Mouse (Mus musculus) A20 (cell line): ENCODE data around the gene Gna12.

ENCODE experiments used
- DNase-seq: peaks from one replicate; pipeline ENCODE4 v3.0.0-alpha.2; 2011; ENCODE audit warnings: low read depth, low spot score

Gna12 gene

DNA sequence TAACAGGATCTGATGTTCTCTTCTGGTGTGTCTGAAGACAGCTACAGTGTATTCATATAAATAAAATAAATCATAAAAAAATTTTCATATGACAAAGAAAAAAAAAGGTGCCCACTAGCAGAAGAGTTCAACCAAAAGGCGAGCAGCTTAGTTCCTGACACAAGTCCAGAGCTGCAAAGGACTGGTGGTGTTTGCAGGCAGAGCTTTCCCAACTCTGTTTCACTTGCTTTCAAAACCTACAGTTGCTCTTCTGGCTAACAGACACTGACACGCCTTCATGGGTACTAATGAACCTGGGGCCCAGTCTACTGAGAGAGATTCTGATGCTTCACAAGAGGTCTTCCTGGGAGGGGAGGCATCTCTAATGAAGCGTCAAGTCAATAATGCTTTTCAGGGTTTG lies 34.2 kb downstream of the Gna12 start:
- no peak for DNase-seq

DNA sequence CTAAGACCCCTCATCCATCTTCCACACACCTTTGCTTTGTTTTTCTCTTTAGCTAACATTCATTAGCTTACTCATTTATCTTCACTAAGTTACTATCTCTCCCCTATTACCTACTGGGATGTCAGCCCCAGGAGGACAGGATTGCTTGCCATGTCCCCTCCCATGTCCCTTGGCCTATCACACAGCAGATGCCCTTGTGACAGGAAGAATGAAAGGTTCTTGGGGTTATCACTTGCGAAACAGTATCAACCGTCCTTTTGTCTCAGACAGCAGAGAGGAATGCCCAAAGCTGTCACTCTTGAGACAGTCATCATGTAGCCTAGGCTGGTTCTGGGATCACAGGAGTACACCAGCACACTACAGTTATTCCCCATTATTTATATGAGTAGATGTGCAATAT lies 35.1 kb downstream of the Gna12 start:
- DNase-seq: no peak

DNA sequence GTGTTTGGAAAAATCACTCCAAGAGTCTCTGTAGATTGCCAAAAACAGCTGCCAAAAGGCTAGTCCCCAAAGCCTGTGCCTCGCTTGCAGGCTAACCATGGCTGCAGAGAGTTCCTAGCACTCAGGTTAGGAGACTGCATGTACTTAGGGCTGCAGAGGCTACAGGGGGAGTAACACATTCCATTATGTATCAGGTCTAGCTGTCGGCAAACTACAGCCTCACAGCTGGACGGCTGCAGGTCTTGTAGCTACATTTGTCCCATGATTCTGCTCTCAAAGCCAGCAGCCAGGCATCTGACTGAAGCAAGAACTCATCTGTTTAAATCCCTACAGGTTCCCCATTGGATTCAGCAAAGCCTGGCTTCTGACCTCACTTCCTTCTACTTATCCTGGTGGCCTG lies 35.5 kb downstream of the Gna12 start:
- DNase-seq: no peak

DNA sequence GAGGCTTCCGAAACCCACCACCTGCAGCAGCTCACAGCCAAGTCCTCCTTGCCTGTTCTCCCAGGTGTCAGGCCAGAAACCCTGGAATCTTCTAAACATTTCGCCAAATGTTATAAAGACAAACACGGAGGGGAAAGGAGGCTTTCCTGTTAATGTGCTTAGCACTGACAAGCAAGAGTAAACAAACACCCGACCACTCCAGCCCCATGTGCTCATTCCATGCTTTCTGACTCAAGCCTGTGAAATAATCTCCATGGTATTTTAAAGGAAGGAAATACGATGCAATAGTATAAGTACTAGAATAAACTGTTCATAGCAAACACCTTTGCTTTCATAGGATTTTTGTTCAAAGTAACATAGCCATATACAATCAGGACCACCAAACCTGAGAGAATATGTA lies 38.0 kb downstream of the Gna12 start:
- no peak for DNase-seq

DNA sequence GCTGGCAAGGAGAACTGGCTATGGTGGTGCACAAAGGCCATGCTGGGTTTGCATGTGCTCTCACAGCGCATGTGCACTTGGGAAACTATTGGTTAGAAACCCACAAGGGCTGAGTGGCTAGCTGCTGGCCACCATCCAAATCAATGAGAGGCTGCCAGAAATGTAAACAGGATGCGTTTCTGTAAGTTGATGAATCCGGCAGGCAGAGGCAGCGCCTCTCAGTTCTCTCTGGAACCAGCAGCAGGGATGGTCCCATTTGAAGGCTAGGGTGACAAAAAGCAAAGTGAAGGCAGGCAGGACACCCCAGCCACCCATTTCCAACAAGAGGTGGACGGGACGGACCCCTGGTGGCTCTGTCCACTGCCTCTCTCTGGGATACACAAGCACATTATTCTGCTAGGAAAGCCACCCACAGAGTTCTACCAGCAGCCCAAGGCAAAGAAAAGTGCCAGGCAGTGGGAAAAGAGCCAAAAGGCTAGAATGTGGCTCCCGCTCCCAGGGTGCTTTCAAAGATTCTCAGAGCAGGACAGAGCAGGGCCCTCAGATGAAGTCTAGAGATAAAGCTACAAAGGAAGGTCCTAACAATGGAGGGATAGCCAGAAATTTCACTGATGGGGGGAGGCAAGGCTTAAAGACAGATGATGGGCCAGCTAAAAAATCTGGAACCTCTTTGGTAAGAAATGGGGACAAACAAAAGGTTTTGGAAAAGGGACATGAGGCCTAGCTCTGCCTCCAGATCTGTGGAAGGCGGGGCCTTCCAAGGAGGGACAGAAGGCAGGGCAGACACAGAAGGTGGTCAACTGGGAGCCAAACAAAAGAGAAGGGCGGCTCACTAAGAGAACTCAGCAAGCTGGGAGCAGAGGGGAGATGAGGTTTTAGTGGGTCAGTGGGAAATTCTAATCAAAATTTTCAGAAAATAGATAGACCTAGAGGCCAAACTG lies 39.0 kb downstream of the Gna12 start:
- no peak for DNase-seq

- no peak for DNase-seq
Measured at GRCm38 (mm10) chr5:140790392-140790791, 39.8 kb downstream of the Gna12 start.

GRCm38 (mm10) chr5:140789561-140789960 lies 40.7 kb downstream of the Gna12 start:
- DNase-seq: no peak

GRCm38 (mm10) chr5:140785240-140785872 lies 44.9 kb downstream of the Gna12 start:
- no peak for DNase-seq

- DNase-seq: no peak
Measured at GRCm38 (mm10) chr5:140784288-140784687, 45.9 kb downstream of the Gna12 start.

DNA sequence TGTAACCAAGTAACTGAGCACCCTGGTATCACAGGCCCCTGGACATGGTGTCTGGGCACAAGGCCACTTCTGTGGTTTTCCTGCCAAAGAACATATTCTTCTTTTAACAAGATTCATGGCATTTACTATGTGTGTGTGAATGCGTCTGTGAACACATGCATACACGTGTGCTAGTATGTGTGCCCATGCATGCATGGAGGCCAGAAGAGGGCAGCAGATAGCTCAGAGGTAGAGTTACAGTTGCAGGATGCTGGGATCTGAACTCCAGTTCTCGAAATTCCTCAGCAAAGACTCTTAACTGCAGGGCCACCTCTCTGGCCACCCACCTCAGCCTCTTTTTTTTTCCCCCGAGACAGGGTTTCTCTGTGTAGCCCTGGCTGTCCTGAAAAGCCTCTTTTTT lies 46.7 kb downstream of the Gna12 start:
- DNase-seq: no peak

DNA sequence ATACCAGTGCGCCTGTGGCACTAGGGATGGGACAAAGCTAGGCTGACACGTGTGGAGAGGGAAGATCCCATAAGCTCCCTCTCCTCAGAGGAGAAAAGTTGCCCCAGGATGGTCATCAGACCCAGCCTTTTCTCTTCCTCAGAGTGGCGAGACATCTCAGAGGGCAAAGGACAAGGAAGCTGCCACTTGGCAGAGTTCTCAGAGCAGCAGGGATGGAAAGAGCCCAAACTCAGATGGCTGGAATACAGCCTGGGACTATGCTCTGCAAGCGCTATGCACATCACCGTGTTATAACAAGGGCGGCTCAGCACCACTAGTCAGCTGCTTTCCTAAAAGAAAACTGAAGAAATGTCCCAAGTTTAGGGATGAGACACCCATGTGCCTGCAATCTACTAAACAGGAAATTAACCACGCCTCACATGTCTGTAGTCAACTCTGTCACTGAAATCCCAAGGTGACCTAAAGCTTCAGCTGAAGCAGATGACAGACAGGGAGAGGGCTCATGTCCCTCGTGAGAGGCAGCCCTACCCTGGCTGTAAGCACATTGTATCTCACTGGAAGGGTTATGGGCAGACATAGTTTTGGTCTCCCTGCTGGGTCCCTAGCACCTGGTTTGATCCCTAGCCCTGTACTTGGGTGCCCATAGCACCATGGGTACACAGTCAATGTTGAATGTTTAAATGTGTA lies 48.2 kb downstream of the Gna12 start:
- no peak for DNase-seq

GRCm38 (mm10) chr5:140781122-140781521 lies 49.1 kb downstream of the Gna12 start:
- DNase-seq: no peak

- DNase-seq: no peak
Measured at GRCm38 (mm10) chr5:140776968-140777367, 53.3 kb downstream of the Gna12 start.

GRCm38 (mm10) chr5:140775111-140775510 lies 55.1 kb downstream of the Gna12 start:
- no peak for DNase-seq

GRCm38 (mm10) chr5:140772158-140772557 lies 58.1 kb downstream of the Gna12 start:
- DNase-seq: peak; percentile 50

GRCm38 (mm10) chr5:140771612-140772011 lies 58.6 kb downstream of the Gna12 start:
- peak; percentile 67 for DNase-seq

DNA sequence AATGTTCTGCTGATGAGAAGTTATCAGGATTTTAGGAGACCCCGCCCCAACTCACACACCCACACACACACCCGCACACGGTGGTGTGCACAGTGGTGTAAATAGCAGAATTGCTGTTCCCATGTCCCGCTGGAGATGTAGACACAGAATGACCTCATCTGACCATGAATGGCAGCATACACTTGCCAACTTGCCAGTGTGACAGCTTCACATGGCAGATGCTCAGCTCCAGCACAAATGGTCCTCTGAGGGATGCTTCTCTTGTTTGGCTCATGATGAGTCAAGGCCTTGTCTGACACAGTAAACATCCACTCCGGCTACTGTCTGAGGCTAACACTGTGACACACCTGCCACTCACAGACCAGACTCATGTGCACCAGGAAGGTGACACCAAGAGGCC lies 61.9 kb downstream of the Gna12 start:
- no peak for DNase-seq

- DNase-seq: no peak
Measured at GRCm38 (mm10) chr5:140767704-140768141, 62.5 kb downstream of the Gna12 start.

DNA sequence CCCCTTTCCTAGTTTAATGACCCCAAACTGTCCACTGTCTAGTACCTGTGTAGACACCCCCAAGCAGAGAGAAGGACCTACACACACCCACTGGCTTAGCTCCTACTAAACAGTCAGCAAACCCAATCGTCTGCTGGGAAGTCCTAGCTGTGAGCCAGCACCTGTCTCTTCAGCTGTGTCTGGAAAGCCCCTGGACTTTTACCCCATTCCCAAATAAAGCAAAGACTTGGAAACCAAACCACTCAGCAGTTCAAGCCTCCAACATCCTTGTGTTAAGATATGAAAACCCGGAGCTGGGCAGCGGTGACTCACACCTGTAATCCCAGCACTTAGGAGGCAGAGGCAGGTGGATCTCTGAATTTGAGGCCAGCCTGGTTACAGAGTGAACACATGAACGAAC lies 63.7 kb downstream of the Gna12 start:
- DNase-seq: no peak

- no peak for DNase-seq
Measured at GRCm38 (mm10) chr5:140764921-140765613, 65.2 kb downstream of the Gna12 start.

GRCm38 (mm10) chr5:140762540-140762939 lies 67.7 kb downstream of the Gna12 start:
- peak; percentile 29 for DNase-seq

GRCm38 (mm10) chr5:140758864-140759263 lies 71.4 kb downstream of the Gna12 start:
- no peak for DNase-seq
